Mouse (Mus musculus) A20 (cell line): ENCODE measurements around the gene Hbb-bh2.
A peak's percentile ranks its signal among the peaks of the same experiment; 100 is the strongest.
"Not testable (repeated sequence)": the region's sequence is repeated elsewhere in the genome, so short reads cannot be mapped to it uniquely, and the experiment has no call there.

Experiments used
- DNase-seq: peaks from one replicate; pipeline ENCODE4 v3.0.0-alpha.2; 2011; ENCODE audit warnings: low read depth, low spot score

The Hbb-bh2 gene

DNA sequence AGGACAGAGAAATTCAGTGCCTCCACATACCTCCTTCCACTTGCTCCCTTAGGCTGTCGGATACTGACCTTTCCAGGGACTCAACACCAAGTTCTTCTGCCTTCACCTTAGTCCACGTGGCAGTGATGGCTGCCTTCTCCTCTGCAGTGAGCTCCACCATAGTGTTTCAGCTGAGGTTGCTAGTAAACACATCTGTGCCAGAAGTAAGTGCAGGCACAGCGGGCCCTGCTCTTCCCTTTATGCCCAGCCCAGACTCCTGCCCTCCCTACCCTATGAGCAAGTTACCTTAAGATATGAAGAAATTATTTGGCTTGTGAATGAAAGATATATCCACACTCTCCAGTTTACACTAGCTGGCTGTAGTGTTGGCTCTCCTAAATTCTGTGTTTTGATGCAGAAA is at the start of gene Hbb-bh2:
Gene Hbb-bh2 (minus strand): TSS at position 253 of the 400 bp plus-strand sequence.
- DNase-seq, result no peak

DNA sequence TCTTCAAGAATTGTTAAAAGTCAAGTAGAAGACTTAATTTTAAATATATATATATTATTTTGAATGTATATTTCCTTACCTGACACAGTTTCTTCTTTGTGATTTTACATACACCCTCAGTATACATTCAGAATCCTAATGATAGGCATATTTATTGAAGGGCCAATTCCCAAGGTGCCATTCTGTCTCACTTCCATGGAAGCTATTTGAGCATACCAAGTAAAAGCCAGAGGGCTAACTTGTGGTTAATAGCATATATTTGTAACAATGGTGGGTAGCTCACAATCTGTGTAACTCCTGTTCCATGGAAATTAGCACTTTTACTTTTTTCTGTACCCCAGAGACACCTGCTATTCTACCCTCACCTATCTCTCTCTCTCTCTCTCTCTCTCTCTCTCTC is 45.8 kb upstream of the Hbb-bh2 start, which contains the start of gene Olfr66:
Gene Olfr66 (minus strand): TSS at position 101 of the 400 bp plus-strand sequence.
- no peak for DNase-seq

DNA sequence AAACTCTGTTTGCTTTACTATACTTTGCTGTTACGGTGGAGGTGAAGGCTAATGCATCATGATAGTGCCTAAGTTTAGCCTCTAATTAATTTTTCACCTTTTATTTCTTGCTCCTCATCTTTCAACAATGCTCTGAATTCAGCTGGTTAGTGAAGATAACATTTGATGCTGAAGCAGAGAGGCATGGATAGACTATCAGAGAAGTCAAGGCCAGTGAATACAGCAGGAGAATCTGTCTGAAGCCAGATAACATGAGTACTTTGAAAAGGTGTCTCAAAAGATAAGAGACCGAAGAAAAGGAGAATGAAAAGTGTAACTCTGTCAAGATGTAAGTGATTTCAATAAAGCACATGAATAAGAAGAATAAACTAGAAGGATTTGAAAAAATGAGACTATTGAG is 36.8 kb upstream of the Hbb-bh2 start:
- DNase-seq, result no peak

DNA sequence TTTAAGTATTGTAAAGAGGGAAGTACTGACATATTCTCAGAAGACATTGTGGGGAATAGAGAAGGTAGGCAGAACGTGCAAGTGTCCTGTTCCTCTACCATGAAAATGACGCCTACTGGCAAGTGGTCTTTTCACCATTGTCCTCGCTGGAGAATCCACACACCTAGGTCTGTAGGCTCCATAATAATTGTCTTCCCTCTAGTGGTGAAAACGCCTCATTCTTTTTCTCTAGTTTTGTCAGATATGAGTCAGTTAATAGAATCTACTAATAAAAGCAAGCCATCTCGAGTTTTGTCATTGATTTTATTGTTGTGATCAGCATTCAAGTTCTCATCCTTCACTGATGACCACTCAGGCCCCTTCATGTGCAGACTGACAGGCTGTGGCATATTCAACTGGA is 34.1 kb upstream of the Hbb-bh2 start:
- DNase-seq, result peak; percentile 29

DNA sequence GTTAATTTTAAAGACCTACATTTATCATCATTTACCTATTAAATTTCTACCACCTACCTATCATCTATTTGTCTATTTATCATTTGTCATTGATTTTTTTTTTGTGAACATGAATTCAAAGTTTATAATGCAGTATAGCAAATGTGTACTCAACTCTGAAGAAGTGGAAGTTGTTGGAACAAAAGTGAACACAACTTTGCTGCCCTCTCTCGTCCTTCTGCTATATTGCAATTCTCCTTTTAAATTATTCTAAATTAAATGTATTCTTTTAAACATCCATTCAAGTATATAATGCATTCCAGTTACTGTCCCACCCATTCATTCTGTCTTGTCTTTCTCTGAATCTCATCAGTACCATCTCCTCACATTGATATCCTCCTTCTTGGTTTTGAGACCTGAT is 32.7 kb upstream of the Hbb-bh2 start:
- DNase-seq, result peak; percentile 60

DNA sequence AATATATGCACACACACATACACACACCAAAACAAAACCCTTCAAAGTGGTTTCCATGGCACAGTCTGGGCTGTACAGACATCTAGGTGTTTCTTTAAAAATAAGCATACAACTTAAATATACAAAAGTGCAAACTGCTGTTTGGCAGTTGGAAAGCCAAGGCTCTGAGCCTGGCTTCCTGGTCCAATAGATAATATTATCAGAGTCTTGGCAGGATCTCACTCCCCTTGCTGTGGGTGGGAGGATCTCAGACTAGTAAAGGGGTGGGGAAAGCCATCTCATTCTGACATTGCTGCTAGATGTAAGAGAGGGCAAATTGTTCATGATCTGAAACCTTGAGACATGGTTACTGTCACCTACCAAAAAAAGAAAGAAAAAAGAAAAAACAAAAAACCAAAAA is 30.3 kb upstream of the Hbb-bh2 start:
- no peak for DNase-seq

DNA sequence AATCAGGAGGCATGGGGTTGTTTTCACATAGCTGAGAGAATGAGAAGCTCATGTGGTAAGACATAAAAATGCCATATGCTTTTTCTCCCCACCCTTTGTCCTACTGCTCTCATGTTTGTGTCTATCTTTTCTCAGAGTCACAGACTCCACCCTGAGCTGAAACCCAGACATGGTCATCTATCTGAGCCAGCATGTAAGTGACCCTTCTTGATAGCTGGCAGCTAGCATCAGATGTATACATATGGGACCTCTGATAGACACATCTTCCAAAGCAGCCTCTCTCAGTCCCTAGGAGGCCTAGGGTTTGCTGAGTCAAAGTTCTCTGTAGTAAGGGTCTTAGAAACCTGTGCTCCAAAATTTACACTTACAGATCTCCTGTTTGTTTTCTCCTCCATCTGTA is 25.4 kb upstream of the Hbb-bh2 start:
- no peak for DNase-seq

DNA sequence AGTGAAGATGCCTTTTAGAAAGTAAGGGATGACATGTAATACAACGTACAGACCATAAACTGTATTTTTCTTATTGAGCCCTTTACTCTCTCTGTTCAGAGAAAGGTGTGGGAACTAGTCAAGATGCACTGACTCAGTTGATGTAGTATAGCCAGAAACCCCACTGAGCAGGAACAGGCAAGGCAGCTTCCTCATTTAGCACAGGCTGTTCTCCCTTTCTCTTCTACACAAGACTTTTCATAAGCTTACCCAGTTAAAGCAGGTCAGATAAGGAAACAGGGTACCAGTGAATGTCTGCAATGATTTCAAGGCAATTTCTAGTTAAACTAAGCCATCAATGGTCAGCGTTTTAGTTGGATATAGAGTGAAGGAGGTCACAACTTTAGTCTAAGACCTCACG is 21.2 kb upstream of the Hbb-bh2 start:
- peak; percentile 70 for DNase-seq

DNA sequence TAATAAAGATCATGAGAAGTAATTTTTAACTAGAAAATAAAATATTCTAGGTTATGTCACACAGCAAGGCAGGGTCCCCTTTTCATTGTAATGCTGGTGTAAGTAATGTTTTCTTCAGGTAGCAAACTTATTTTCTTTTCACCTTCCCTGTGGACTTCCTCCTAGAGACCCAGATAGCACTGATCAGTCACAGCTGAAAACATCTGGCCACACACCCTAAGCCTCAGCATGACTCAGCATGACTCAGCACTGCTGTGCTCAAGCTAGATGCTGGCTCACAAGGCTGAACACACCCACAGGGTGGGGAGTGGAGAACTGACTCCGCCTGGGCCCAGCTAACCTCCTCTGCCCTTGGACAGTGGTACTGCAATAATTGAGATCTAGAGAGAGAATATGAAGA is 20.5 kb upstream of the Hbb-bh2 start:
- DNase-seq, result peak; percentile 93

DNA sequence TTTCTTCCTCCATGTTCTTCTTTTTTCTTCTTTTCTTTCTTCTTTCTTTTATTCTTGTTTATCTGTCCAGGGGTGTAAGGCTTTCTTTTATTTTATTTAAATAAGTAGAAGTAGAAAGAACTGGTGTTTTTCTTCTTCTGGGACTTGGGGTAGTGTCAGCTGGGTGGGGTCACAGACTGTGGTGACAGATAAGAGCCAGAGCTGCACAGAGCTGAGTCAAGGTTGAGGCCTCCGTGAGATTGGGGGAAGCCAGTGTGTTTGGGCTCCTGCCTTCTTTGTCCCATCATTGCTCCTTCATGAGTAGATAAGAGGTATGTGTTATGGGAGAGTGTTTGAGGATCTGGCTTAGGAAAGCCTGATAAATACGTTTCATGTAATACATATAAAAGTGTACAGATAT is 18.8 kb upstream of the Hbb-bh2 start:
- no peak for DNase-seq

DNA sequence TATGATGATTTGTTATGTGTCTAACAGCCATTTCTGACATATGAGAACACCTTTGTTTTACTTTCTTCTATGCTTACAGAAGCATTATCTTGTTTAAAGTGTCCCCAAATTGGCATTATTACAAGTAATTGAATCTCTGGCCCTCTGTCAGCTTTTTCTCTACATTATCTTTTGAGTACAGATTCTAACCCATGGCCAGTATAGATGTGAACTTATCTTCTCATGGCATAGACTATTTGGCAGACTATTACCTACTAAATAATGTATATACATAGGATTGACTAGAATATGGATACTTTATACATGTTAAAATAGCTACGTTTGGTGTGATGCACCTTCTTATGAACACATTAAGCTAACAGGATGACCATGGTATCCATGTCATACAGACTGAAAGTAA is 14.3 kb upstream of the Hbb-bh2 start:
- DNase-seq, result no peak

DNA sequence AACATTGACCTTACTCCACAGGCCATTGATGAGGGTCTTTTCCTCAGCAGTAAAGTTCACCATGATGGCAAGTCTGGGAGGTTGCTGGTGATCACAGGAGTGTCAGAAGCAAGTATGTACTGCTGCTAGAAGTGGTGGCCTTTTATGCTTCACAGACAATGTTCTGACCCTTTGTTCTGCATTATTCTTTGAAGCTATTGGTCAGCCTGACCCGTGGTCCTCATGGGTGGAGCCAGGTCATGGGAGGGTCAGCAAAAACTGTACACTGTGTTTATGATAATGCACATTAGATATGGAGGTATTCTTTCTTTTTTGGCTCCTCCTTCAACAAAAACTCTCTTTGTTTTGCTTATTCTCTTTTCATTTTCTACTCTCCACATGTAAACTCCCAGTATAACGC is 12.8 kb upstream of the Hbb-bh2 start, which contains the start of gene Hbb-y:
Gene Hbb-y (minus strand): TSS at position 127 of the 400 bp plus-strand sequence.
- no peak for DNase-seq

DNA sequence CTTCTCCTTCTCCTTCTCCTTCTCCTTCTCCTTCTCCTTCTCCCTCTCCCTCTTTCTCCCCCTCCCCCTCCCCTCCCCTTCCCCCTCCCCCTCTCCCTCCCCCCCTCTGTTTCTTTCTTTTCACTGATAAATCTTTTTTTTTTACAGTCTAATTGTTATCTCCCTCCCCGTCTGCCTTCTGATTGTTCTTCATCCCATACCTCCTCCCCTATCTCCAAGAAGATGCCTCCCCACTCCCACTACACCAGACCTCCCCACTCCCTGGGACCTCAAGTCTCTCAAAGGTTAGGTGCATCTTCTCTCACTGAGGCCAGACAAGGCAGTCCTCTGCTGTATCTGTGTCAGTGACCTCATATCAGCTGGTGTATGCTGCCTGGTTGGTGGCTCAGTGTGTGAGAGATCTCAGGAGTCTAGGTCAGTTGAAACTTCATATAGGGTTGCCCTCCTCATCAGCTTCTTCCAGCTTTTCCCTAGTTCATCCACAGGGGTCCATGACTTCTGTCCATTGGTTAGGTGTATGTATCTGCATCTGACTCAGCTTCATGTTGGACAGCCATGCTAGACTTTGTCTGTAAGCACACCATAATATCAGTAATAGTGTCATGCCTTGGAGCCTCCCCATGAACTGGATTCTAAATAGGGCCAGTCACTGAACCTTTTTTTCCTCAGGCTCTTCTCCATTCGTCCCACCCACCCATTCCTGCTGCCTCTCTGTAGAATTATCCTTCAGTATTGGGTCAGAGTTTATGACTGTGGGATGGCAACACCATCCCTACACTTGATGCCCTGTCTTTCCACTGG is 4.4 kb upstream of the Hbb-bh2 start:
- no peak for DNase-seq

DNA sequence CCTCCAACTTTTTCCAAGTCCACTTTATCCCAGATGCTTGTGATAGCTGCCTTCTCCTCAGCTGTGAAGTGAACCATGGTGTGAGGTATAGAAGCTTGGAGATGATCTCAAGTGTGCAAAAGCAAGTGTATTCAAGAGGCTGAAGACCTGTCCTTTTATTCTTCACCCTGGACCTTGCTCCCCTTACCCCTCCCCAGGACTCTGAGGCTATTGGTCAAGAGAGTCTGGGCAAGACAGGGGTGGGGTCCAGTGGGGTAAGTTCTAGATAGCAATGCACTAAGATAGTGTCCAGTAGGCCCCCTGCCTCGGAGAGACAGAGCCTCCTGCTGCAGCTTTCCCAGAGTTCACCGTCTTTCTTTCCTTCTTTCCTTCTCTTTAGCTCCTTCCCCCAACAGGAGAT is 2.7 kb upstream of the Hbb-bh2 start, which contains the start of gene Hbb-bh1:
Gene Hbb-bh1 (minus strand): TSS at position 131 of the 400 bp plus-strand sequence.
- DNase-seq, result no peak

DNA sequence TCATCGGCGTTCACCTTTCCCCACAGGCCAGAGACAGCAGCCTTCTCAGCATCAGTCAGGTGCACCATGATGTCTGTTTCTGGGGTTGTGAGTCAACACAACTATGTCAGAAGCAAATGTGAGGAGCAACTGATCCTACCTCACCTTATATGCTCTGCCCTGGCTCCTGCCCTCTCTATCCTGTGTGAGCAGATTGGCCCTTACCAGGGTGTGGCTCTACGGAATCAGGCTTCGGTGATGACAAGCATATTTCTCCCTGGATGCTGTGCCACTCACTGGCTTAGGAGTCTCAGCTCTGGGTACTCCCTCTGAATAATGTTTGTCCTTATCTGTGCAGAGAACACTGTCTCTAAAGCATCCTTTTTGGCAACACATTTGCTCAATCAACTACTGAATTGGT is 12.5 kb downstream of the Hbb-bh2 start, which contains the start of gene Hbb-bs:
Gene Hbb-bs (minus strand): TSS at position 289 of the 400 bp plus-strand sequence.
- DNase-seq, result no peak

DNA sequence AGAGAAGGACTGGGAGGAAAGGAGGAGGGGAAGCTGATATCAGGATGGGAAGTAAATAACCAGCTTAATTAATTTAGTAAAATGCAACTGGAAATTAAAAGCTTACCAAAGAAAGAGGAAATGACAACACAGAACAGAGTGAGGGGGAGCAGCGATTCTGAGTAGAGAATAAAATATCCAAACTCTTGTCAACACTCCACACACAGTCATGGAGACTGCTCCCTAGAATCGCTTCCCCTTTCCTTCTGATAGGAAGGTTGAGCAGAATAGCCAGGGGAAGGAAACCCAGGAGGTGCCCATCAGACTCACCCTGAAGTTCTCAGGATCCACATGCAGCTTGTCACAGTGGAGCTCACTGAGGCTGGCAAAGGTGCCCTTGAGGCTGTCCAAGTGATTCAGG is 13.2 kb downstream of the Hbb-bh2 start:
- DNase-seq, result not testable (repeated sequence)

DNA sequence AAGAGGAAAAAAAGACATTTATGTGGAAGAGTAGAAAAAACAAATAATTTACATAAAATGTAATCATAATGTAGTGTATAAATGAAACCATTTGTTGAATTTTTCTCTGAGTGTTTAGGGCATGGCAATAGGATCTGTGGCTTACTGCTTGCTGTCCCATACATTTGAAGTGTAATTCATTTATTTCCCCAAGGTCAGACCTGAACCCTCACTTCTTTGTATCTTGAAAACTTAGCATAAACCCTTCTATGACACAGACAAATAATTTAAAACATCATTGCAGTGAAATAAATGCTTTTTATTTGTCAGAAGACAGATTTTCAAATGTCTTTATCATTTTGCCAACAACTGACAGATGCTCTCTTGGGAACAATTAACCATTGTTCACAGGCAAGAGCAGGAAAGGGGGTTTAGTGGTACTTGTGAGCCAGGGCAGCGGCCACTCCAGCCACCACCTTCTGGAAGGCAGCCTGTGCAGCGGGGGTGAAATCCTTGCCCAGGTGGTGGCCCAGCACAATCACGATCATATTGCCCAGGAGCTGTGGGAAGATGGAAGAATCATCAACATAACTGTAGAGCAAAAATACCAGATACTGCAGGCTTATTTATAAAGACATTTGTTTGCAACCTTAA is 13.9 kb downstream of the Hbb-bh2 start:
- no peak for DNase-seq

DNA sequence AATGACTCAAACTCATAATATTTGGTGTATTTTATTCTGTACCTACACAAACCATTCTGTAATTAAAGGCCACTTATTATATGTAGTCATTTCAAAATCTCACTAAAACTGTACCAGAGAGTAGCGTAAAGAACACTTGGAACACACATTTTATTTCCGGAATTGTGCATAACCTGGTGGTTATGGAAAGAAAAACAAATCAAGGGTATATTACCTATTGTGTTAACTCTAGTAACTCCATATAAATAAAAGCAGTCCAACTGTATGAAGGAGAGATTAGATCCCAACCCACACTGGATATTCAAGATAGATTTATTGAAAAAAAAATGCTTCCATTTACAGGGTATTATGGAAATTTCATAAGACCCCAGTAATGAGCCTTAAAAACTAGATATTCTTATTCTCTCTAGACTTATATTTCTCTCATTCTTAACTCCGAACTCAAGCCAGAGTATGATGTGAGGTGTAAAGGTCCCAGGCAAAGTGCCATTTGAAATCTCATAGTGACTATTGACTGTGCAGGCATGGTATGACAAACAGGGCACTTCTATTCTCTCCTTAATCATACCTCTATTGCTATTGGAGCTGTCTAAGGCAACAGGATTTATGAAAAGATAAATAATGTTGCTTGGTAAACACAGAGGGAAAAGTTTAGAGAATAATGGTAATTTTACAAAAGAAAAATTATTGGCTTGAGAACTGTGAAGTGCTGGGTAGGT is 14.6 kb downstream of the Hbb-bh2 start:
- no peak for DNase-seq

DNA sequence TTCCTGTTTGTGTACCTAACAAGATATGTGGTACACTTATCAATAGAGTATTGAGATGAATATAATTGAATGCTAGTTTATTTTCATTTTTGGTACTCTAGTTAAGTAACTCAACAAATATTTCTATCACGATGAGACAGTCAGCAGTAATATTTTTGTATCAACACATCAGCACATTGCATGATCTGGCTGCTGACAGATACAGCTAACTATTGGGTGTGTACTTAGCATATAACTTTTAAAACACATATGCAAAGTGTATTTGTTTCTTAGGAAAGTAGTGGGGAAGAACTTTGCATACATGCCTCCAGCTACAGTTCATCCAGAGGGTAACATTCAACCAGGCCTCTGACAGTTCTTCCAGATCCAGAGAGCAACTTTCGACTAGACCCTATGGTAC is 15.7 kb downstream of the Hbb-bh2 start:
- DNase-seq, result no peak

DNA sequence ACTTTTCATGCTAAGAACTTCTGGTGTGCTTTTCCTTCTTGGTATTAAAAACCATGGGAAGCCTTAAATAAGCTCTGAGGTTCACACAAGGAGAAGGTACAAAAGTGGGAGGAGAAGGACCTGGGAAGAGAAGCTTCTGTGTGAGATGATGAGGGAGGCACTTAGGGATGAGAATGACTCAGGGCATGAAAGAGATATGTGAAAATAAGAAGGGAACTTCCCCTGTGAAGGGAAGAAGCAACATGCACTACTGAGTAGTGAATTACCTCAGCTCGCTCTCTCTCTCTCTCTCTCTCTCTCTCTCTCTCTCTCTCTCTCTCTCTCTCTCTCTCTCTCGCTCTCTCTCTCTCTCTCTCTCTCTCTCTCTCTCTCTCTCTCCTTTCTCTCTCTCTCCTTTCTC is 25.2 kb downstream of the Hbb-bh2 start:
- peak; percentile 37 for DNase-seq

DNA sequence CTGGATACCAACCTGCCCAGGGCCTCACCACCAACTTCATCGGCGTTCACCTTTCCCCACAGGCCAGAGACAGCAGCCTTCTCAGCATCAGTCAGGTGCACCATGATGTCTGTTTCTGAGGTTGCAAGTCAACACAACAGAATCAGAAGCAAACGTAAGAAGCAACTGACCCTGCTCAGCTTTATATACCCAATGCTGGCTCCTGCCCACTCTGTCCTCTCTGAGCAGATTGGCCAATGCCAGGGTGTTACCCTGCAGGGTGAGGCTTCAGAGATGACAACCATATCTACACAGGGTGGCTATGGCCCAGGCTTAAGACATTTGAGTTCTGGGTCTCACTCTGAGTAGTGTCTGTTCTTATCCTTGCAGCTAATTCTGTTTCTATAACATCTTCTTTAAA is 26.6 kb downstream of the Hbb-bh2 start, which contains the start of gene Hbb-bt:
Gene Hbb-bt (minus strand): TSS at position 231 of the 400 bp plus-strand sequence.
- peak; percentile 49 for DNase-seq

DNA sequence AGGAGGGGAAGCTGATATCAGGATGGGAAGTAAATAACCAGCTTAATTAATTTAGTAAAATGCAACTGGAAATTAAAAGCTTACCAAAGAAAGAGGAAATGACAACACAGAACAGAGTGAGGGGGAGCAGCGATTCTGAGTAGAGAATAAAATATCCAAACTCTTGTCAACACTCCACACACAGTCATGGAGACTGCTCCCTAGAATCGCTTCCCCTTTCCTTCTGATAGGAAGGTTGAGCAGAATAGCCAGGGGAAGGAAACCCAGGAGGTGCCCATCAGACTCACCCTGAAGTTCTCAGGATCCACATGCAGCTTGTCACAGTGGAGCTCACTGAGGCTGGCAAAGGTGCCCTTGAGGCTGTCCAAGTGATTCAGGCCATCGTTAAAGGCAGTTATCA is 27.2 kb downstream of the Hbb-bh2 start:
- not testable (repeated sequence) for DNase-seq
